Mouse (Mus musculus) lung, embryonic 16.5 days (tissue): ENCODE data around the gene Mapk6. TPM values are rescaled to one million over a fixed set of nuclear protein-coding genes. Genes with fewer than 3 reads are reported as not detected.

ENCODE experiments used
- ATAC-seq: fragments of 200-750 bp; cut with Nextera tagmentation; 2 replicates; pipeline ENCODE4 v1.8.0; 2017; ENCODE audit warnings: low read depth, mild to moderate bottlenecking, moderate library complexity
- H3K27ac ChIP-seq: fragments of 300-500 bp; sonication (generic); 2 replicates; pipeline ENCODE4 v1.5.1; 2014; ENCODE audit warnings: mild to moderate bottlenecking, control low read depth, low read length
- H3K27me3 ChIP-seq: fragments of 300-500 bp; sonication (generic); 2 replicates; pipeline ENCODE4 v1.6.1; 2014; ENCODE audit warnings: low read depth, low read length, mixed read lengths; ENCODE audit not compliant: control insufficient read depth, insufficient read depth
- H3K36me3 ChIP-seq: fragments of 300-500 bp; sonication (generic); 2 replicates; pipeline ENCODE4 v1.6.1; 2014; ENCODE audit warnings: low read length; ENCODE audit not compliant: control insufficient read depth, insufficient read depth
- H3K4me1 ChIP-seq: fragments of 300-500 bp; sonication (generic); replicated peaks from 2 replicates; pipeline ENCODE4 v1.6.1; 2014; ENCODE audit warnings: low read length, mixed read lengths; ENCODE audit not compliant: control insufficient read depth, insufficient read depth
- H3K4me2 ChIP-seq: fragments of 300-500 bp; sonication (generic); 2 replicates; pipeline ENCODE4 v1.6.1; 2014; ENCODE audit warnings: low read depth, low read length, control low read depth
- H3K4me3 ChIP-seq: fragments of 300-500 bp; sonication (generic); 2 replicates; pipeline ENCODE4 v1.5.1; 2014; ENCODE audit warnings: mild to moderate bottlenecking, low read length, control low read depth
- H3K9ac ChIP-seq: fragments of 300-500 bp; sonication (generic); 2 replicates; pipeline ENCODE4 v1.6.1; 2014; ENCODE audit warnings: low read length, control low read depth
- H3K9me3 ChIP-seq: fragments of 300-500 bp; sonication (generic); 2 replicates; pipeline ENCODE4 v1.6.1; 2016; ENCODE audit warnings: low read length; ENCODE audit not compliant: control insufficient read depth
- WGBS: fragments of 180-500 bp; shearing (Covaris S2); extraction: QIAGEN DNeasy Blood & Tissue Kit; methylation state at CpG from one replicate; pipeline ENCODE4 v1.1.7; 2014; 5-methylcytosine and 5-hydroxymethylcytosine counted together
- polyA plus RNA-seq: library from polyadenylated mRNA; unstranded; fragments of >200 nt; fragmentation: Nextera tagmentation; extraction: Ambion mirVana; gene quantifications from 2 replicates; pipeline ENCODE4 v1.2.1, GENCODE M21; 2015

Mapk6 gene
- polyA plus RNA-seq, 1 experiment from 2014 or later: 47.4 TPM

GRCm38 (mm10) chr9:75435918-75436317 is 26.1 kb upstream of the Mapk6 start:
- 3% methylated on average over 12 of the region's 12 CpGs for WGBS
- Histone ChIP-seq H3K4me1 (peaks cover 4% of the 10 kb centered on the region; the same call in 1 of the 2 replicates), H3K4me2 (peak overlapping the region; percentile 31), H3K9ac (peak overlapping the region; percentile 28; the same call in 1 of the 2 replicates), H3K27me3 (no peaks in the 10 kb centered on the region), H3K4me3 (no peak overlapping the region), H3K9me3 (no peaks in the 10 kb centered on the region), H3K27ac (0 out of 2 replicates have a peak overlapping the region, but pooled peaks have one; percentile 17), H3K36me3 (no peaks in the 10 kb centered on the region)
- ATAC-seq: peak; percentile 90

GRCm38 (mm10) chr9:75435291-75435690 is 25.5 kb upstream of the Mapk6 start:
- H3K27me3 ChIP-seq: no peaks in the 10 kb centered on the region
- ATAC-seq: no peak; the same call in 1 of the 2 replicates
- no peak overlapping the region for H3K9ac ChIP-seq
- H3K36me3 ChIP-seq: no peaks in the 10 kb centered on the region
- 0 out of 2 replicates have a peak overlapping the region, but pooled peaks have one; percentile 17 for H3K27ac ChIP-seq
- peaks cover 4% of the 10 kb centered on the region; the same call in 1 of the 2 replicates for H3K4me1 ChIP-seq
- no peaks in the 10 kb centered on the region for H3K9me3 ChIP-seq
- H3K4me2 ChIP-seq: no peak overlapping the region
- WGBS: 78% methylated on average over 4 of the region's 4 CpGs
- no peak overlapping the region for H3K4me3 ChIP-seq

- Histone ChIP-seq H3K9ac (no peak overlapping the region), H3K27ac (no peak overlapping the region), H3K4me1 (peaks cover 4% of the 10 kb centered on the region; the same call in 1 of the 2 replicates), H3K4me2 (no peak overlapping the region), H3K27me3 (no peaks in the 10 kb centered on the region), H3K36me3 (no peaks in the 10 kb centered on the region), H3K9me3 (no peaks in the 10 kb centered on the region), H3K4me3 (no peak overlapping the region)
- no peak for ATAC-seq
- 74% methylated on average over 6 of the region's 6 CpGs for WGBS
Measured at GRCm38 (mm10) chr9:75434872-75435271, 25.1 kb upstream of the Mapk6 start.

- Histone ChIP-seq H3K4me1 (peaks cover 4% of the 10 kb centered on the region; the same call in 1 of the 2 replicates), H3K4me2 (no peak overlapping the region), H3K36me3 (no peaks in the 10 kb centered on the region), H3K9me3 (no peaks in the 10 kb centered on the region), H3K27ac (no peak overlapping the region), H3K27me3 (no peaks in the 10 kb centered on the region), H3K9ac (no peak overlapping the region), H3K4me3 (no peak overlapping the region)
- ATAC-seq: no peak
- WGBS: 47% methylated on average over 7 of the region's 7 CpGs
Measured at GRCm38 (mm10) chr9:75434172-75434793, 24.5 kb upstream of the Mapk6 start.

- 90% methylated on average over 3 of the region's 3 CpGs for WGBS
- H3K9ac ChIP-seq: no peak overlapping the region
- H3K27ac ChIP-seq: no peak overlapping the region
- H3K4me3 ChIP-seq: no peak overlapping the region
- H3K4me1 ChIP-seq: peaks cover 4% of the 10 kb centered on the region; the same call in 1 of the 2 replicates
- H3K36me3 ChIP-seq: no peaks in the 10 kb centered on the region
- no peak overlapping the region for H3K4me2 ChIP-seq
- no peaks in the 10 kb centered on the region for H3K9me3 ChIP-seq
- H3K27me3 ChIP-seq: no peaks in the 10 kb centered on the region
- ATAC-seq: no peak
Measured at GRCm38 (mm10) chr9:75432694-75433093, 22.9 kb upstream of the Mapk6 start.

- ATAC-seq: no peak
- no peak overlapping the region for H3K4me2 ChIP-seq
- no peak overlapping the region for H3K27ac ChIP-seq
Measured at GRCm38 (mm10) chr9:75430822-75431621, 21.2 kb upstream of the Mapk6 start.

GRCm38 (mm10) chr9:75429657-75430056 is 19.9 kb upstream of the Mapk6 start:
- ATAC-seq: no peak
- H3K27me3 ChIP-seq: no peaks in the 10 kb centered on the region
- H3K4me2 ChIP-seq: no peak overlapping the region
- no peaks in the 10 kb centered on the region for H3K9me3 ChIP-seq
- H3K9ac ChIP-seq: no peak overlapping the region
- WGBS: 82% methylated on average over 1 of the region's 1 CpGs
- no peaks in the 10 kb centered on the region for H3K4me1 ChIP-seq
- no peak overlapping the region for H3K4me3 ChIP-seq
- H3K36me3 ChIP-seq: no peaks in the 10 kb centered on the region
- no peak overlapping the region for H3K27ac ChIP-seq

More at GRCm38 (mm10) chr9:75430822-75431621, 21.2 kb upstream of the Mapk6 start:
- 60% methylated on average over 16 of the region's 16 CpGs for WGBS
- Histone ChIP-seq H3K9me3 (no peaks in the 10 kb centered on the region), H3K4me1 (peaks cover 4% of the 10 kb centered on the region; the same call in 1 of the 2 replicates), H3K27me3 (no peaks in the 10 kb centered on the region), H3K4me3 (no peak overlapping the region), H3K9ac (no peak overlapping the region), H3K36me3 (no peaks in the 10 kb centered on the region)

- Histone ChIP-seq H3K27me3 (no peaks in the 10 kb centered on the region), H3K4me3 (no peak overlapping the region), H3K9ac (no peak overlapping the region), H3K27ac (no peak overlapping the region), H3K4me1 (no peaks in the 10 kb centered on the region), H3K4me2 (no peak overlapping the region), H3K36me3 (no peaks in the 10 kb centered on the region), H3K9me3 (no peaks in the 10 kb centered on the region)
- no peak for ATAC-seq
- 78% methylated on average over 2 of the region's 2 CpGs for WGBS
Measured at GRCm38 (mm10) chr9:75429040-75429439, 19.2 kb upstream of the Mapk6 start.

GRCm38 (mm10) chr9:75428274-75428600 is 18.4 kb upstream of the Mapk6 start:
- Histone ChIP-seq H3K4me1 (no peaks in the 10 kb centered on the region), H3K27me3 (no peaks in the 10 kb centered on the region), H3K9me3 (no peaks in the 10 kb centered on the region), H3K36me3 (no peaks in the 10 kb centered on the region), H3K9ac (no peak overlapping the region), H3K27ac (no peak overlapping the region), H3K4me3 (no peak overlapping the region), H3K4me2 (no peak overlapping the region)
- 57% methylated on average over 2 of the region's 2 CpGs for WGBS
- no peak for ATAC-seq
